Mouse (Mus musculus): Measurements from ENCODE around the gene Dusp6. TPM values are rescaled to one million over a fixed set of nuclear protein-coding genes. Genes with fewer than 3 reads are reported as not detected.

Dusp6 gene
- polyA plus RNA-seq, 1 experiment from 2014 or later: 123 TPM

DNA sequence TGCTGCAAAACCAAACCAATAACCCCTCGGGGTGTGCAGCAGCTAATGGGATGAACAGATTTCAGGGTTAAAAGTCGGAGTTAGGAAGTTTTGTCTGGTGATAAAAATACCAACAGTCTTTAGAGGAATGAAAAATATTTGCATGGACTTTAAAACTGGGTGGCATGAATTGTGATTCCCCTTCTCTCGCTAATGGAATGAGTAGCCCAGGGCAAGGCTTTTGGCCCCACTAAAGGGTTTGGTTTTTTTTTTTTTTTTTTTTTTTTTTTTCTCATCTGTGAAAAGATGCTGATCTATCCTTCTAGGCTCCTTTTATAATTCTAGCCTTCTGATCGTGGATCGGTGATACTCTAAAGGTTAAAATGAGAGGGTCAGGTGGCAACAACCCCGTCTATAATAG is 6.7 kb downstream of the Dusp6 start:
- no peak overlapping the region for H3K4me2 ChIP-seq (ENCODE audit: low read depth, low read length)
- H3K9ac ChIP-seq (replicated peaks; ENCODE audit: low read length): peak overlapping the region; percentile 35; the same call in 1 of the 2 replicates
- no peak overlapping the region for H3K4me3 ChIP-seq (ENCODE audit: low read depth, low read length)
- peak overlapping the region; percentile 70; the same call in 1 of the 2 replicates for H3K27ac ChIP-seq (replicated peaks; ENCODE audit: low read depth, low read length)
- no peaks in the 10 kb centered on the region for H3K9me3 ChIP-seq (replicated peaks; ENCODE audit: control insufficient read depth, low read length)
- DNase-seq (ENCODE audit: low spot score) (no peak), ATAC-seq (replicated peaks; ENCODE audit: insufficient number of reproducible peaks, low FRiP score, low TSS enrichment, low read depth) (no peak)
- no peaks in the 10 kb centered on the region for H3K27me3 ChIP-seq (ENCODE audit: control insufficient read depth, insufficient read depth, low read length)
- H3K36me3 ChIP-seq (replicated peaks; ENCODE audit: control insufficient read depth, insufficient read depth, low read depth, low read length): no peaks in the 10 kb centered on the region
- WGBS: 54% methylated on average over 6 of the region's 6 CpGs
- H3K4me1 ChIP-seq (ENCODE audit: control insufficient read depth, insufficient read depth, low read length): peaks cover 7% of the 10 kb centered on the region

DNA sequence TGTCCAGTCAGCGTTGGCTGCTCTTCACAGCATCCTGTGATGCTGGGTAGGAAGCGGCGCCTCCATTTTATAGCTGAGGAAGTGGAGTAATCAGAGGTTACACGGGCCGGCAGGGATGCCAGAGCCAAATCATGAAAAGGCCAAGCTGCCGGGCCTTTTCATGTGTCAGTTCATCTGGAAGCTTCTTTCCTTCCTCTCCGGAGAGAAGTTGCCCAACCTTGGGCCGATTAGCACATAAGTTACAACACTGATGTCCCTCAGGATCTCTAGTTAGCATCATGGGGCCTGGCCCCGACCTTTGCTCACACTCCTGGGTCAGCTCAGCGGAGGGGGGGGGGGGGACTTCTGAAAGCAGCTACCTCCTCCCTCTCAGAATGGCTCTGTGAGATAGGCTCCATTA is 7.4 kb downstream of the Dusp6 start:
- Histone ChIP-seq H3K9ac (replicated peaks; ENCODE audit: low read length) (no peak overlapping the region), H3K4me2 (ENCODE audit: low read depth, low read length) (no peak overlapping the region), H3K36me3 (replicated peaks; ENCODE audit: control insufficient read depth, insufficient read depth, low read depth, low read length) (no peaks in the 10 kb centered on the region), H3K4me1 (ENCODE audit: control insufficient read depth, insufficient read depth, low read length) (peaks cover 7% of the 10 kb centered on the region), H3K27me3 (ENCODE audit: control insufficient read depth, insufficient read depth, low read length) (no peaks in the 10 kb centered on the region), H3K9me3 (replicated peaks; ENCODE audit: control insufficient read depth, low read length) (no peaks in the 10 kb centered on the region), H3K27ac (replicated peaks; ENCODE audit: low read depth, low read length) (no peak overlapping the region), H3K4me3 (ENCODE audit: low read depth, low read length) (no peak overlapping the region)
- DNase-seq (ENCODE audit: low spot score) (peak; percentile 32), ATAC-seq (replicated peaks; ENCODE audit: insufficient number of reproducible peaks, low FRiP score, low TSS enrichment, low read depth) (no peak)
- 32% methylated on average over 10 of the region's 10 CpGs for WGBS

DNA sequence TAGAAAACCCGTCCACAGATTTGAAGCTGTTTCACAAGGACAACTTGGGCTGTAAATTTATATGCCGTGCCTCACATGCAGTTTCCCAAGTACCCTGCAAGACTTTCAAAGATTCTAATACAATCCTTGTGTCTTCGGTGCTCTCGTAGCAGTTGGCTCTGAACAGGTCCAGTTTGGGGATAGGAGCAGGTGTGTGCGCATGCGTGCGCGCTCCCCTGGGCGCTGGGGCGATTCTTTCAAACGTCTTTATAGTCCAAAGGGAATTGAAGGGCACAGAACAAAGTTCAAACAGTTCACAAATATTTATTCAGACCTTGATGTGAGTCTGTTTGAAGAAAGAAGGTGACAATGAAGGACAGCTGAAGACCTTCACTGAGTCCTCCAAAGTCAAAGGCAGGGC is 8.0 kb downstream of the Dusp6 start:
- ATAC-seq (replicated peaks; ENCODE audit: insufficient number of reproducible peaks, low FRiP score, low TSS enrichment, low read depth) (no peak), DNase-seq (ENCODE audit: low spot score) (no peak)
- Histone ChIP-seq H3K9me3 (replicated peaks; ENCODE audit: control insufficient read depth, low read length) (no peaks in the 10 kb centered on the region), H3K36me3 (replicated peaks; ENCODE audit: control insufficient read depth, insufficient read depth, low read depth, low read length) (no peaks in the 10 kb centered on the region), H3K4me2 (ENCODE audit: low read depth, low read length) (no peak overlapping the region), H3K4me3 (ENCODE audit: low read depth, low read length) (no peak overlapping the region), H3K27me3 (ENCODE audit: control insufficient read depth, insufficient read depth, low read length) (no peaks in the 10 kb centered on the region), H3K4me1 (ENCODE audit: control insufficient read depth, insufficient read depth, low read length) (peaks cover 7% of the 10 kb centered on the region), H3K27ac (replicated peaks; ENCODE audit: low read depth, low read length) (no peak overlapping the region), H3K9ac (replicated peaks; ENCODE audit: low read length) (no peak overlapping the region)
- WGBS: 69% methylated on average over 11 of the region's 11 CpGs

DNA sequence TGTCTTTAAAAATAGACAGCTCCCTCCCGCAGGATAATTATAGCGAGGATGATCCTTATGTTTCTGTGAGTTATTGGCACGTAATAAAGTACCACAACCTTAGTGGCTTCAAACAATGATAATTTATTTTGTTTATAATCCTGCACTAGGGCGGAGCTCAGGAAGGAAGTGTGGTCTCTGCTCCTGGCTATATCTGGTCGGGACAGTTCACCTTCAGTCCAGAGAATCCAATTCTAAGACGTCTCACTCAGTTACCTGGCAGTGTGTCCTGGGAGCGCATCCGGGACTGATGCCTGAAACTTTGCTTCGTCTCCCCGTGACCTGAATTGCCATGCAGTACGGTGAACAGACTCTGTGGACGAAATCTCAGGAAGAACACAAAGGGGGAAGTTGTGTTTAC is 10.0 kb downstream of the Dusp6 start:
- Histone ChIP-seq H3K4me3 (ENCODE audit: low read depth, low read length) (no peak overlapping the region), H3K27me3 (ENCODE audit: control insufficient read depth, insufficient read depth, low read length) (no peaks in the 10 kb centered on the region), H3K9ac (replicated peaks; ENCODE audit: low read length) (no peak overlapping the region), H3K9me3 (replicated peaks; ENCODE audit: control insufficient read depth, low read length) (no peaks in the 10 kb centered on the region), H3K4me2 (ENCODE audit: low read depth, low read length) (no peak overlapping the region), H3K4me1 (ENCODE audit: control insufficient read depth, insufficient read depth, low read length) (peaks cover 4% of the 10 kb centered on the region), H3K27ac (replicated peaks; ENCODE audit: low read depth, low read length) (no peak overlapping the region), H3K36me3 (replicated peaks; ENCODE audit: control insufficient read depth, insufficient read depth, low read depth, low read length) (no peaks in the 10 kb centered on the region)
- DNase-seq (ENCODE audit: low spot score) (no peak), ATAC-seq (replicated peaks; ENCODE audit: insufficient number of reproducible peaks, low FRiP score, low TSS enrichment, low read depth) (no peak)
- WGBS: 83% methylated on average over 12 of the region's 12 CpGs

DNA sequence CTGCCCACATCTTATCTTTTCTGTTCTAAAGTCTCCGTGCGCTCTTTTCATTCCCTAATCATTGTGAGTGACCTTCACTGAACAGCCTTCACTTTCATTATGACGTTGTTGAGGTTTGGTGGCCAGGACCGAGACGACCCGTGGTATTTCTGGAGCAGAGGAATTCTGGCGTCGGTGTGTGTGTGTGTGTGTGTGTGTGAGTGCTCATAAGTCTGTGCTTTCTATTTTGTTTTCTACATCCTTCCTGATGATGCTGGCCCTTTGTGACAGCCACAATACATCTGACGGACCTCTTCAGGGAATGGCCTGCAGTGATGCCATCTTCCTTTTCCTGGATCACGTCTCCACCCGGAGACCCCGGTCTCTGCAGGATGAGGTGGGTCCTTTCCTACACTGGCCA is 11.6 kb downstream of the Dusp6 start:
- WGBS: 87% methylated on average over 12 of the region's 12 CpGs
- ATAC-seq (replicated peaks; ENCODE audit: insufficient number of reproducible peaks, low FRiP score, low TSS enrichment, low read depth) (no peak), DNase-seq (ENCODE audit: low spot score) (no peak)
- Histone ChIP-seq H3K27me3 (ENCODE audit: control insufficient read depth, insufficient read depth, low read length) (no peaks in the 10 kb centered on the region), H3K9me3 (replicated peaks; ENCODE audit: control insufficient read depth, low read length) (no peaks in the 10 kb centered on the region), H3K4me2 (ENCODE audit: low read depth, low read length) (no peak overlapping the region), H3K4me3 (ENCODE audit: low read depth, low read length) (no peak overlapping the region), H3K9ac (replicated peaks; ENCODE audit: low read length) (no peak overlapping the region), H3K36me3 (replicated peaks; ENCODE audit: control insufficient read depth, insufficient read depth, low read depth, low read length) (no peaks in the 10 kb centered on the region), H3K4me1 (ENCODE audit: control insufficient read depth, insufficient read depth, low read length) (no peaks in the 10 kb centered on the region), H3K27ac (replicated peaks; ENCODE audit: low read depth, low read length) (no peak overlapping the region)

DNA sequence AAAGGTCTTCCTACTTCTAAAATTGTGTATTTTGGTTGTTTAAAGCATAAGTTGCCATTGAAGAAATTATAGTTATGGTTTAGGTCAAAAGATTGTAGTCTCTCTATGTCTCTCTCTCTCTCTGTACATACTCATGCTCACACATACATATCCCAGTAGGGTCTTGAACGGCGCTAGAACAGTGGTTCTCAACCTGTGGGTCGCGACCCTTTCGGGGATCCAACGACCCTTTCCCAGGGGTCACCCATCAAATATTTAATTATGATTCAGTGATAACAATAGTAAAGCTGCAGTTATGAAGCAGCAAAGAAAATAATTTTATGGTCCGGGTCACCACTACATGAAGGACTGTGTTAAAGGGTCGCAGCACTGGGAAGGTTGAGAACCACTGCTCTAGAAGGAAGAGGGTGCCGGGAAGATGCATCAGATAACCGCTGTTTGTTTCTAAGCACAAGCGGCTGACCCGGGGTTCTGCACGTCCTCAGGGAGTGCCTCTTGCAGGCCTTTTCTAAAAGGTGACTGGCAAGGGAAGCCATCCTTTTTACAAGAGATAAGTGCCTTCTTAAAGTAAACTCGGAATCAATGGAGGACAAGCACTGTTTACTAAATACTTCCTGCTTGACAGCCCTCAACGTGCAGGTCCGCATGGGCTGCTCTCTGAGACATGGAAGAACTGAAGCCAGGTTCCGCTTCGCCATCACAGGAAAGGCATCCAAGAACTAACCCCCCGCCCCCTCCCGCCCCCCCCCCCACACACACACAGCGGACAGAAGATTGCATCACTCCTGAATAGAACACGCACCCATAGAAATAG is 16.2 kb downstream of the Dusp6 start:
- ATAC-seq (replicated peaks; ENCODE audit: insufficient number of reproducible peaks, low FRiP score, low TSS enrichment, low read depth) (no peak), DNase-seq (ENCODE audit: low spot score) (no peak)
- H3K9me3 ChIP-seq (replicated peaks; ENCODE audit: control insufficient read depth, low read length): no peaks in the 10 kb centered on the region
- no peak overlapping the region for H3K9ac ChIP-seq (replicated peaks; ENCODE audit: low read length)
- H3K4me2 ChIP-seq (ENCODE audit: low read depth, low read length): no peak overlapping the region
- H3K27me3 ChIP-seq (ENCODE audit: control insufficient read depth, insufficient read depth, low read length): no peaks in the 10 kb centered on the region
- no peaks in the 10 kb centered on the region for H3K4me1 ChIP-seq (ENCODE audit: control insufficient read depth, insufficient read depth, low read length)
- H3K4me3 ChIP-seq (ENCODE audit: low read depth, low read length): no peak overlapping the region
- H3K27ac ChIP-seq (replicated peaks; ENCODE audit: low read depth, low read length): no peak overlapping the region
- no peaks in the 10 kb centered on the region for H3K36me3 ChIP-seq (replicated peaks; ENCODE audit: control insufficient read depth, insufficient read depth, low read depth, low read length)
- 74% methylated on average over 22 of the region's 22 CpGs for WGBS

DNA sequence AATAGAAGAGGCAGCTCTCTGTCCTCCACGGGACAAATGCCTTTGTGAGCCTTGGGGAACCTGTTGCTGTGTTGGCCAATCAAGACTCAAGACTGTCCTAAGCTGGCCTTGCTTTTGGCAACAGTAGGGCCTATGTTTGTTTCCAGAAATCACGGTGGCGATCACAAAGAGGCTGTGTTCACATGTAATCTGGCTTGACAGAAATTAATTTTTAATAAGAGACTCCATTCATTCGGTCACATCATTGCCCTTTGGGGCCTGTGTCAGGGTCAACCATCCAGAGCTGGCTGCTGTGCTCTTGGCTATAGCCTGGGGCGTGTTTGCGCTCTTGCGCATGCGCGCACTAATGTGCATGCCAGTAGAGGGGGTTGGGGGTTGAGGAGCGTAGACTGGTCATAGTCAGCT is 21.0 kb downstream of the Dusp6 start:
- H3K27ac ChIP-seq (replicated peaks; ENCODE audit: low read depth, low read length): no peak overlapping the region
- H3K4me2 ChIP-seq (ENCODE audit: low read depth, low read length): no peak overlapping the region
- DNase-seq (ENCODE audit: low spot score): no peak
- no peaks in the 10 kb centered on the region for H3K4me1 ChIP-seq (ENCODE audit: control insufficient read depth, insufficient read depth, low read length)
- no peak overlapping the region for H3K9ac ChIP-seq (replicated peaks; ENCODE audit: low read length)
- no peak overlapping the region for H3K4me3 ChIP-seq (ENCODE audit: low read depth, low read length)
- ATAC-seq (replicated peaks; ENCODE audit: insufficient number of reproducible peaks, low FRiP score, low TSS enrichment, low read depth): peak; percentile 77
- WGBS: 81% methylated on average over 10 of the region's 10 CpGs
- no peaks in the 10 kb centered on the region for H3K27me3 ChIP-seq (ENCODE audit: control insufficient read depth, insufficient read depth, low read length)
- H3K36me3 ChIP-seq (replicated peaks; ENCODE audit: control insufficient read depth, insufficient read depth, low read depth, low read length): no peaks in the 10 kb centered on the region
- no peaks in the 10 kb centered on the region for H3K9me3 ChIP-seq (replicated peaks; ENCODE audit: control insufficient read depth, low read length)

DNA sequence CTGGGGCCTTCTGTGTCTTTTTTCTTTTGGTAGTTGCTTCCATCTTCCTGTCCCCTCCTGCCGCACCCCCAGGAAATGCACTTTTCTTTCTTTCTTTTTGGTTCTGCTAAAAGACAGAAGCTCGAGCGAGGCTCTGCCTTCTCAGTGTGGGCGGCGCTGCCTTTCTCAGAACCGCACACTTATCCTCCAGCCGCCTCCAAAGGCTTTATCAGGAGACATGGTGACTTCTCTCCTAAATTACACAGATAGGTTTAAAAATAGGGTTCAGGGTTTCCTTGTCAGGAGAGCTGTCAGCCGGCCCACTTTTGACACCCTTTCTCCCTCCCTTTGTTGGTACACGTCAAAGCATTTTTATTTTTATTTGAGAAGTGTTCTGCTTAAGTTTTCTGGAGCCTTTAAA is 21.9 kb downstream of the Dusp6 start:
- H3K36me3 ChIP-seq (replicated peaks; ENCODE audit: control insufficient read depth, insufficient read depth, low read depth, low read length): no peaks in the 10 kb centered on the region
- no peaks in the 10 kb centered on the region for H3K9me3 ChIP-seq (replicated peaks; ENCODE audit: control insufficient read depth, low read length)
- WGBS: 71% methylated on average over 9 of the region's 9 CpGs
- no peak for DNase-seq (ENCODE audit: low spot score)
- no peaks in the 10 kb centered on the region for H3K27me3 ChIP-seq (ENCODE audit: control insufficient read depth, insufficient read depth, low read length)
- H3K9ac ChIP-seq (replicated peaks; ENCODE audit: low read length): no peak overlapping the region
- no peak overlapping the region for H3K4me3 ChIP-seq (ENCODE audit: low read depth, low read length)
- H3K27ac ChIP-seq (replicated peaks; ENCODE audit: low read depth, low read length): no peak overlapping the region
- ATAC-seq (replicated peaks; ENCODE audit: insufficient number of reproducible peaks, low FRiP score, low TSS enrichment, low read depth): no peak
- no peaks in the 10 kb centered on the region for H3K4me1 ChIP-seq (ENCODE audit: control insufficient read depth, insufficient read depth, low read length)
- H3K4me2 ChIP-seq (ENCODE audit: low read depth, low read length): no peak overlapping the region
